8 mouse cellular contexts compared by ENCODE assay signal in the genomic region with DNA sequence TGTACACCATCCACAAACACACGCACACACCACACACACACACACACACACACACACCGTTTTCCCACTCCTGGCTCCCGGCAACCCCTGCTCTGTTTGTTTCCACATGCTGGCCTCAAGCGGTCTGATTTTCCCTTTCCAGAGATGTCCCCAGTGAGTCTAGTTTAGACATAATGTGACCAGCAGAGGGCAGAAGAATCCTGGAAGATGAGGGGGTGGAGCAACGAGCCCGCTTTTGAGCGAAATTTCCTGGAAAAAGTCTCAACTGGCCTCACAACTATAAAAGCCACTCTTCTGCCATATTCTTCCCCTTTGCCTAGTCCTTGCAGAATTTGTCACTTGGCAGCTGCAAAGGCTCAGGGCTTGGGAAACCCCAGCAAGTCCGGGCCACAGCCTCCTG. TPM values are rescaled to one million over a fixed set of nuclear protein-coding genes. Genes with fewer than 3 reads are reported as not detected.
A peak's percentile ranks its signal among the peaks of the same experiment; 100 is the strongest.
DNase-seq lines count a peak whose midpoint lies in the region; ATAC-seq and TF ChIP-seq lines count a peak whose summit lies in the region.

No protein-coding gene starts in this region.

- 2% methylated on average over 8 of the region's 8 CpGs for WGBS in intestine, postnatal 0 days
- 4% methylated on average over 8 of the region's 8 CpGs for WGBS in limb, embryonic 10.5 days

- H3K27me3 ChIP-seq in intestine, postnatal 0 days (replicated peaks; ENCODE audit: control insufficient read depth, insufficient read depth, low read length), result peaks cover 71% of the 10 kb centered on the region
- peaks cover 91% of the 10 kb centered on the region for H3K27me3 ChIP-seq in limb, embryonic 10.5 days (ENCODE audit: low read depth, poor library complexity, severe bottlenecking)

- peak; percentile 32; the same call in 1 of the 2 replicates for ATAC-seq in intestine, postnatal 0 days

- peak; percentile 88 for TF ChIP-seq CTCF in intestine, postnatal 0 days (IDR thresholded peaks at IDR 0.05; ENCODE audit: low read depth)

- H3K27ac ChIP-seq in intestine, postnatal 0 days (ENCODE audit: low read depth, low read length), result no peak overlapping the region
- no peak overlapping the region for H3K27ac ChIP-seq in limb, embryonic 10.5 days

- DNase-seq in urinary bladder, adult 18-20 months (ENCODE audit: low spot score in 2 of 2), result peak; percentile 30 to 41
- DNase-seq in urinary bladder, postnatal 10 days (ENCODE audit: low spot score), result no peak
- peak; percentile 77 for DNase-seq in cerebellum, adult 9-10 months
- DNase-seq in frontal cortex, postnatal 36 days (ENCODE audit: low spot score in 2 of 2), result peak; percentile 33 to 60
- peak; percentile 60 for DNase-seq in limb, embryonic 10.5 days (ENCODE audit: low spot score)
- peak; percentile 47 for DNase-seq in naive thymus-derived CD4-positive, alpha-beta T cell, adult 2 months (ENCODE audit: low read depth)
- peak; percentile 34 for DNase-seq in yolk sac, embryonic 10.5 days (ENCODE audit: low spot score)

- no peak overlapping the region for H3K9ac ChIP-seq in intestine, postnatal 0 days (ENCODE audit: low read depth, low read length)

- H3K4me1 ChIP-seq in intestine, postnatal 0 days (replicated peaks; ENCODE audit: control insufficient read depth, insufficient read depth, low read length), result no peaks in the 10 kb centered on the region
- H3K4me1 ChIP-seq in limb, embryonic 10.5 days, result peaks cover 20% of the 10 kb centered on the region

- no peaks in the 10 kb centered on the region for H3K9me3 ChIP-seq in intestine, postnatal 0 days (ENCODE audit: control insufficient read depth)
- no peaks in the 10 kb centered on the region for H3K9me3 ChIP-seq in limb, embryonic 10.5 days (replicated peaks)

- H3K4me2 ChIP-seq in intestine, postnatal 0 days (replicated peaks; ENCODE audit: low read depth), result no peak overlapping the region

- no peak overlapping the region for H3K4me3 ChIP-seq in intestine, postnatal 0 days (ENCODE audit: low read depth, low read length)
- H3K4me3 ChIP-seq in limb, embryonic 10.5 days, result no peak overlapping the region

- H3K36me3 ChIP-seq in intestine, postnatal 0 days (ENCODE audit: control insufficient read depth, insufficient read depth), result no peaks in the 10 kb centered on the region
- no peaks in the 10 kb centered on the region for H3K36me3 ChIP-seq in limb, embryonic 10.5 days

RNA-seq across cellular contexts. Expression of a gene that starts 7.2 kb away (rescaled TPM):
- polyA plus RNA-seq in intestine, postnatal 0 days (2015; fragmentation: Nextera tagmentation; extraction: Ambion mirVana), result 0.29 and 2.1 TPM in 2 replicates
- 0.16 and 4.1 TPM in 2 replicates for polyA plus RNA-seq in limb, embryonic 10.5 days (2016; fragmentation: Nextera tagmentation; extraction: Ambion mirVana)

RNA-seq across cellular contexts. Expression of a gene that starts 30.2 kb away (rescaled TPM):
- polyA plus RNA-seq in intestine, postnatal 0 days (2015; fragmentation: Nextera tagmentation; extraction: Ambion mirVana), result 1.9 and 2.5 TPM in 2 replicates
- 6.0 and 10.9 TPM in 2 replicates for polyA plus RNA-seq in limb, embryonic 10.5 days (2016; fragmentation: Nextera tagmentation; extraction: Ambion mirVana)
